Mouse (Mus musculus) cortical plate, adult 2 months (tissue): ENCODE data around the gene Fancd2.

ENCODE experiments used
- CTCF ChIP-seq: fragments of 200-500 bp; IDR thresholded peaks from 2 replicates; pipeline ENCODE4 v1.5.1; 2011; ENCODE audit warnings: mild to moderate bottlenecking, control low read depth, low read length; ENCODE audit not compliant: insufficient read depth; ENCODE audit errors: extremely low read depth
- POLR2A ChIP-seq: fragments of 200-500 bp; IDR thresholded peaks from 2 replicates; pipeline ENCODE4 v1.6.1; 2011; ENCODE audit warnings: mild to moderate bottlenecking, low read length, control low read depth; ENCODE audit not compliant: insufficient read depth; ENCODE audit errors: extremely low read depth

- TF ChIP-seq POLR2A = no peak
- no peak for TF ChIP-seq CTCF
Measured at GRCm38 (mm10) chr6:113605224-113605545, 73.7 kb downstream of the Fancd2 start.
